ENCODE assay signal across 9 mouse cellular contexts in the genomic region with DNA sequence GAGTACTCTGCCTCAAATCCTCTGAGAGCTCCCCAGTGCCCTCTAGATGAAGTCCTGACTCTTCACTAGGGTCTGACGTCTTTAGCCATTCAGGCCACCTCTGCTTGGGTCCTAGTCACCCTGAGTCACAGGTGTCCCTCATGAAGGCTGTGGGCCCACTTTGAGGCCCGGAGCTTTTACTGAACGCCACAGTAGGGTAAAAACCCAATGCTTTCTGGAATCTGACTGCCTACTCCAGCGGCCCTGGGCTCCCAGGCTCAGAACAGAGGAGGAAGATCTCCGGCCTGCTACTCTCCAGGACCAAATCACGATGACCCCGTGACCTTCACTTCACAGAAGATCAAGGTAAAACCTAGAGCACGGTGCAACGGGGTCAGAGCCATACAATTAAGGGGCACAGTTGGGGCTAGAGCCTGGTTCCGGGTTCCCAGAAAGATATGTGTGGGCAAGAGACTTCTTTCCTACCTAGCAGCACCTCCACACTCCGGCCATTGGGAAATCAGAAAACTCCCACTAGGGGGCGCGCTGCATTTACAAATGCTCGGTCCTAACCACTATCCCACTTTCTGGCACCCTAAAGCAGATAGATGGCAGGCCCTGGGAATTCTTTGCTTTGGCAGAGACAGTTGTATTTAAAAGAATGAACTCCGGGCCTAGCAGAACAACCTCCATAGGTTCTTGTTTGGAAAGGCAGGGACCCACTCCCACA. TPM values are rescaled to one million over a fixed set of nuclear protein-coding genes. Genes with fewer than 3 reads are reported as not detected.
DNase-seq lines count a peak whose midpoint lies in the region; ATAC-seq and TF ChIP-seq lines count a peak whose summit lies in the region.
"Had no signal": no experiment of that assay in that cellular context is flagged by ENCODE, and none has a peak within 500 bp of the region (broad histone marks: within the 10 kb centered on the region; RNA-seq: fewer than 3 reads in every experiment).

No protein-coding gene starts in this region.

- DNase-seq in adrenal gland, adult 2 months = peak; percentile 87
- peak; percentile 74 for DNase-seq in embryo, embryonic 10 days (ENCODE audit: low spot score)
- DNase-seq in left cerebral cortex, postnatal 14 days (ENCODE audit: low spot score in 2 of 2) = peak; percentile 87 to 90

- intact Hi-C loops in left cerebral cortex, postnatal 14 days (cut with DNase I) = loop anchor here (1.0 to 10.0 kb wide), 2 partner anchors 73 to 189 kb away; a partner anchor contains a TSS

- H3K27ac ChIP-seq in intestine, postnatal 0 days (ENCODE audit: low read depth, low read length) = no peak overlapping the region
- no peak overlapping the region for H3K27ac ChIP-seq in midbrain, embryonic 12.5 days (replicated peaks)
- no peak overlapping the region for H3K27ac ChIP-seq in small intestine, adult 2 months (ENCODE audit: insufficient read depth, low read depth, low read length)

- no peak for TF ChIP-seq POLR2A in small intestine, adult 2 months (IDR thresholded peaks at IDR 0.05; ENCODE audit: low read depth, low read length)

- no peaks in the 10 kb centered on the region for H3K9me3 ChIP-seq in intestine, postnatal 0 days (ENCODE audit: control insufficient read depth)
- H3K9me3 ChIP-seq in midbrain, embryonic 12.5 days = no peaks in the 10 kb centered on the region

- no peaks in the 10 kb centered on the region for H3K36me3 ChIP-seq in intestine, postnatal 0 days (ENCODE audit: control insufficient read depth, insufficient read depth)
- H3K36me3 ChIP-seq in midbrain, embryonic 12.5 days = no peaks in the 10 kb centered on the region
- no peaks in the 10 kb centered on the region for H3K36me3 ChIP-seq in small intestine, adult 2 months (ENCODE audit: control insufficient read depth, insufficient read depth, low read length)

- ATAC-seq in granulocyte monocyte progenitor cell, adult 5-6 weeks (replicated peaks; ENCODE audit: poor library complexity, severe bottlenecking) = peak; percentile 83
- ATAC-seq in intestine, postnatal 0 days = peak; percentile 49
- peak; percentile 82 for ATAC-seq in midbrain, embryonic 12.5 days (ENCODE audit: low FRiP score, low read depth)
- ATAC-seq in erythroid progenitor cell, adult 5-6 weeks (replicated peaks; ENCODE audit: low FRiP score, poor library complexity, severe bottlenecking) = no peak

- 33% methylated on average over 15 of the region's 15 CpGs for WGBS in intestine, postnatal 0 days
- WGBS in midbrain, embryonic 12.5 days = 30% methylated on average over 15 of the region's 15 CpGs
- 33% methylated on average over 15 of the region's 15 CpGs for WGBS in small intestine, adult 2 months

- no peaks in the 10 kb centered on the region for H3K4me1 ChIP-seq in intestine, postnatal 0 days (replicated peaks; ENCODE audit: control insufficient read depth, insufficient read depth, low read length)
- H3K4me1 ChIP-seq in midbrain, embryonic 12.5 days = no peaks in the 10 kb centered on the region
- H3K4me1 ChIP-seq in small intestine, adult 2 months (ENCODE audit: control insufficient read depth, insufficient read depth, insufficient read length, low read length) = no peaks in the 10 kb centered on the region

- TF ChIP-seq CTCF in intestine, postnatal 0 days (IDR thresholded peaks at IDR 0.05; ENCODE audit: low read depth) = peak; percentile 87
- TF ChIP-seq CTCF in small intestine, adult 2 months (IDR thresholded peaks at IDR 0.05; ENCODE audit: extremely low read depth, insufficient read length, insufficient replicate concordance, low read depth, low read length) = peak; percentile 84; the same call in 1 of the 2 replicates

- no peak overlapping the region for H3K4me3 ChIP-seq in intestine, postnatal 0 days (ENCODE audit: low read depth, low read length)
- H3K4me3 ChIP-seq in midbrain, embryonic 12.5 days = no peak overlapping the region
- H3K4me3 ChIP-seq in small intestine, adult 2 months (ENCODE audit: low read depth, low read length) = no peak overlapping the region
- H3K4me3 ChIP-seq: myocyte had no signal

- no peak overlapping the region for H3K9ac ChIP-seq in intestine, postnatal 0 days (ENCODE audit: low read depth, low read length)
- no peak overlapping the region for H3K9ac ChIP-seq in midbrain, embryonic 12.5 days (replicated peaks)

- H3K27me3 ChIP-seq in intestine, postnatal 0 days (replicated peaks; ENCODE audit: control insufficient read depth, insufficient read depth, low read length) = no peaks in the 10 kb centered on the region
- H3K27me3 ChIP-seq in midbrain, embryonic 12.5 days = no peaks in the 10 kb centered on the region
- H3K27me3 ChIP-seq in small intestine, adult 2 months (ENCODE audit: control insufficient read depth, insufficient read depth, low read length) = no peaks in the 10 kb centered on the region

- no peak overlapping the region for H3K4me2 ChIP-seq in intestine, postnatal 0 days (replicated peaks; ENCODE audit: low read depth)
- no peak overlapping the region for H3K4me2 ChIP-seq in midbrain, embryonic 12.5 days (replicated peaks)

RNA-seq across cellular contexts. Expression of a gene that starts 24.1 kb away (rescaled TPM):
- total RNA-seq in adrenal gland, adult 2 months (2021) = 1 to 10 TPM; 4.6 to 7.2 TPM
- 12.1 and 17.6 TPM in 2 replicates for polyA plus RNA-seq in adrenal gland, adult 2 months (2012; rRNA removed)
- not detected in 2 replicates for total RNA-seq in granulocyte monocyte progenitor cell, adult 5-6 weeks (2014; fragmentation: Nextera tagmentation)
- not detected in 2 replicates for total RNA-seq in granulocyte monocyte progenitor cell, adult 5-6 weeks (2017)
- polyA plus RNA-seq in intestine, postnatal 0 days (2015; fragmentation: Nextera tagmentation; extraction: Ambion mirVana) = 0.85 TPM in 2 replicates
- 10 to 100 TPM; 13.8 to 15.4 TPM for total RNA-seq in left cerebral cortex, postnatal 14 days (2021)
- 0.80 and 1.6 TPM in 2 replicates for polyA plus RNA-seq in midbrain, embryonic 12.5 days (2016; fragmentation: Nextera tagmentation; extraction: Ambion mirVana)
- polyA plus RNA-seq in small intestine, adult 2 months (2012; rRNA removed) = 3.0 and 7.4 TPM in 2 replicates
- total RNA-seq in erythroid progenitor cell, adult 5-6 weeks (2015; ENCODE audit: low replicate concordance) = not detected in 2 replicates
- not detected in 2 replicates for total RNA-seq in erythroid progenitor cell, adult 5-6 weeks (2017; ENCODE audit: low replicate concordance)

RNA-seq across cellular contexts. Expression of a gene that starts 44.7 kb away (rescaled TPM):
- 10 to 100 TPM; 38.7 to 59.7 TPM for total RNA-seq in adrenal gland, adult 2 months (2021)
- 57.1 and 57.2 TPM in 2 replicates for polyA plus RNA-seq in adrenal gland, adult 2 months (2012; rRNA removed)
- total RNA-seq in granulocyte monocyte progenitor cell, adult 5-6 weeks (2014; fragmentation: Nextera tagmentation) = 0.41 TPM in 1 of 2 replicates, not detected in the other
- total RNA-seq in granulocyte monocyte progenitor cell, adult 5-6 weeks (2017) = not detected in 2 replicates
- polyA plus RNA-seq in intestine, postnatal 0 days (2015; fragmentation: Nextera tagmentation; extraction: Ambion mirVana) = 12.1 and 12.4 TPM in 2 replicates
- total RNA-seq in left cerebral cortex, postnatal 14 days (2021) = 10 to 100 TPM; 16.4 to 17.4 TPM
- polyA plus RNA-seq in midbrain, embryonic 12.5 days (2016; fragmentation: Nextera tagmentation; extraction: Ambion mirVana) = 14.0 and 16.5 TPM in 2 replicates
- polyA plus RNA-seq in small intestine, adult 2 months (2012; rRNA removed) = 6.5 and 13.2 TPM in 2 replicates
- not detected in 2 replicates for total RNA-seq in erythroid progenitor cell, adult 5-6 weeks (2015; ENCODE audit: low replicate concordance)
- total RNA-seq in erythroid progenitor cell, adult 5-6 weeks (2017; ENCODE audit: low replicate concordance) = not detected in 2 replicates

Comparison
In these comparisons a context has a peak if more than half of its experiments do, and no peak if none do; other contexts are left out.
1. RNA of a gene that starts 24.1 kb away (total RNA-seq): 13.8 to 15.4 TPM in left cerebral cortex, postnatal 14 days and 4.6 to 7.2 TPM in adrenal gland, adult 2 months; not detected in granulocyte monocyte progenitor cell, adult 5-6 weeks and not detected in erythroid progenitor cell, adult 5-6 weeks; every median in the first group is over 4 times any median in the second.
2. RNA of a gene that starts 44.7 kb away (total RNA-seq): 38.7 to 59.7 TPM in adrenal gland, adult 2 months and 16.4 to 17.4 TPM in left cerebral cortex, postnatal 14 days; 0.41 TPM in granulocyte monocyte progenitor cell, adult 5-6 weeks and not detected in erythroid progenitor cell, adult 5-6 weeks; every median in the first group is over 10 times any median in the second.
3. Peak in every context shown above with its lines, with median percentiles within 50 percentile points of each other: DNase-seq.